ENCODE assay signal across 29 mouse cellular contexts in the genomic region with DNA sequence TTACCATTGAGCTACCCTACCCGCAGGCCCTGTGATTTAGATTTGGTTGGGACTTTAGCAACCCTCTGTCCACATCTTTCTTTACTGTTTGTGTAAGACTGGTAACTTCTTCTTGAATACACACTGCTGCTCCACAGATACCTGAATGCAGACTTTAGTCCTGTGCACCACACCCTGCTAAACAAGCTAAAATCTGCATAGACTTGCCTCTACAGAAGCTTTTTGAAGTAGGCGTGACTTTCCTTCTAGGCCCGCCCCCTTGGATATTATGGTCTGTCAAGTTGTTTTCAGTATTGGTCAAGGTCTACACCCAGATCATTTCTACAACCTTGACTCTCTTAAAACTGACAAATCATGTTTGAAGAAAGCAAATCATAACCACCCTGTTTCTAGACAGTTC.
DNase-seq lines count a peak whose midpoint lies in the region; ATAC-seq lines count a peak whose summit lies in the region.
"Had no signal": no experiment of that assay in that cellular context is flagged by ENCODE, and none has a peak within 500 bp of the region (broad histone marks: within the 10 kb centered on the region; RNA-seq: fewer than 3 reads in every experiment).

No protein-coding gene starts in this region.

- no peak overlapping the region for H3K9ac ChIP-seq in intestine, embryonic 16.5 days (ENCODE audit: low read depth, low read length)
- H3K9ac ChIP-seq in kidney, embryonic 15.5 days: no peak overlapping the region
- H3K9ac ChIP-seq: embryonic facial prominence, embryonic 12.5 days; embryonic facial prominence, embryonic 15.5 days; forebrain, postnatal 0 days; hindbrain, embryonic 14.5 days had no signal

- no peak overlapping the region for H3K4me2 ChIP-seq in intestine, embryonic 16.5 days (ENCODE audit: low read depth, low read length)
- no peak overlapping the region for H3K4me2 ChIP-seq in kidney, embryonic 15.5 days
- H3K4me2 ChIP-seq: embryonic facial prominence, embryonic 12.5 days; embryonic facial prominence, embryonic 15.5 days; heart, embryonic 11.5 days; hindbrain, embryonic 14.5 days had no signal

- H3K36me3 ChIP-seq in intestine, embryonic 16.5 days (ENCODE audit: control insufficient read depth, insufficient read depth, low read length): no peaks in the 10 kb centered on the region
- no peaks in the 10 kb centered on the region for H3K36me3 ChIP-seq in kidney, embryonic 15.5 days
- H3K36me3 ChIP-seq: embryonic facial prominence, embryonic 12.5 days; embryonic facial prominence, embryonic 15.5 days; G1E; hindbrain, embryonic 10.5 days had no signal

- H3K4me1 ChIP-seq in intestine, embryonic 16.5 days (ENCODE audit: control insufficient read depth, insufficient read depth, low read length): no peaks in the 10 kb centered on the region
- H3K4me1 ChIP-seq in kidney, embryonic 15.5 days: no peaks in the 10 kb centered on the region; the same call in 1 of the 2 replicates
- H3K4me1 ChIP-seq: embryonic facial prominence, embryonic 12.5 days; embryonic facial prominence, embryonic 15.5 days had no signal

- no peaks in the 10 kb centered on the region for H3K27me3 ChIP-seq in intestine, embryonic 16.5 days (replicated peaks; ENCODE audit: control insufficient read depth, insufficient read depth, low read length)
- no peaks in the 10 kb centered on the region for H3K27me3 ChIP-seq in kidney, embryonic 15.5 days
- H3K27me3 ChIP-seq: embryonic facial prominence, embryonic 12.5 days; embryonic facial prominence, embryonic 15.5 days; Patski had no signal

- no peak overlapping the region for H3K27ac ChIP-seq in intestine, embryonic 16.5 days (ENCODE audit: low read length)
- H3K27ac ChIP-seq in kidney, embryonic 15.5 days: no peak overlapping the region
- H3K27ac ChIP-seq: embryonic facial prominence, embryonic 12.5 days; embryonic facial prominence, embryonic 15.5 days; gastrocnemius, adult 2 months; hindbrain, embryonic 10.5 days; hindbrain, embryonic 14.5 days; hindbrain, postnatal 0 days had no signal

- 0 out of 2 replicates have a peak, but pooled peaks have one; percentile 28 for ATAC-seq in intestine, embryonic 16.5 days
- no peak for ATAC-seq in kidney, embryonic 15.5 days (replicated peaks; ENCODE audit: low FRiP score)
- ATAC-seq: activated CD4-positive, CD25-positive, alpha-beta regulatory T cell, adult 4 months; forebrain, embryonic 14.5 days; forebrain, postnatal 0 days; hindbrain, postnatal 0 days; inflammation-experienced regulatory T-cells, adult 6 months; Patski had no signal

- peak; percentile 15 for DNase-seq in adrenal gland, adult 2 months
- no peak for DNase-seq in adrenal gland, adult 18-20 months (ENCODE audit: low spot score in 2 of 2)
- peak; percentile 2 to 5 for DNase-seq in adrenal gland, postnatal 36 days
- no peak for DNase-seq in adrenal gland, postnatal 25 days
- peak; percentile 42 for DNase-seq in ES-CJ7 (ENCODE audit: low read depth, low spot score)
- DNase-seq in heart, postnatal 14 days: no peak
- DNase-seq: cerebellum, adult 11 months; cerebellum, adult 2 months; cerebellum, adult 9-11 months; cerebellum, postnatal 25 days; forebrain, postnatal 0 days; gastrocnemius, adult 2 months; gastrocnemius, postnatal 14 days; heart, adult 11 months; heart, postnatal 36 days; kidney, adult 18-20 months had no signal

- H3K4me3 ChIP-seq in intestine, embryonic 16.5 days (ENCODE audit: low read length): no peak overlapping the region
- no peak overlapping the region for H3K4me3 ChIP-seq in kidney, embryonic 15.5 days (replicated peaks)
- H3K4me3 ChIP-seq: embryonic facial prominence, embryonic 12.5 days; embryonic facial prominence, embryonic 15.5 days; gastrocnemius, adult 2 months; hindbrain, embryonic 10.5 days had no signal

- 86% methylated on average over 3 of the region's 3 CpGs for WGBS in intestine, embryonic 16.5 days
- 82% methylated on average over 3 of the region's 3 CpGs for WGBS in kidney, embryonic 15.5 days

- intact Hi-C loops in heart, postnatal 14 days (cut with DNase I): no loop called here

- H3K9me3 ChIP-seq in intestine, embryonic 16.5 days (ENCODE audit: control insufficient read depth, low read length): no peaks in the 10 kb centered on the region
- no peaks in the 10 kb centered on the region for H3K9me3 ChIP-seq in kidney, embryonic 15.5 days (replicated peaks)
- H3K9me3 ChIP-seq: embryonic facial prominence, embryonic 12.5 days; embryonic facial prominence, embryonic 15.5 days had no signal

Comparison
In these comparisons a context has a peak if more than half of its experiments do, and no peak if none do; other contexts are left out.
1. DNase-seq: peak in adrenal gland, adult 2 months (single experiment), adrenal gland, postnatal 36 days (2 of 2) and ES-CJ7 (single experiment); none in adrenal gland, adult 18-20 months (0 of 2), adrenal gland, postnatal 25 days (single experiment) and heart, postnatal 14 days (0 of 2).